Mouse (Mus musculus) liver, embryonic 13.5 days (tissue): Measurements from ENCODE around the gene Tarsl2. TPM values are rescaled to one million over a fixed set of nuclear protein-coding genes. Genes with fewer than 3 reads are reported as not detected.

ENCODE experiments used
- ATAC-seq: fragments of 200-750 bp; cut with Nextera tagmentation; 2 replicates; pipeline ENCODE4 v1.8.0; 2017; ENCODE audit warnings: low read depth, mild to moderate bottlenecking, moderate number of reproducible peaks, moderate library complexity
- DNase-seq: peaks from one replicate; pipeline ENCODE4 v3.0.0; 2022
- H3K27ac ChIP-seq: fragments of 300-500 bp; sonication (generic); 2 replicates; pipeline ENCODE4 v1.5.1; 2015; ENCODE audit warnings: moderate library complexity, mild to moderate bottlenecking, inconsistent platforms
- H3K27me3 ChIP-seq: fragments of 300-500 bp; sonication (generic); 2 replicates; pipeline ENCODE4 v1.6.1; 2015; ENCODE audit warnings: mild to moderate bottlenecking, inconsistent platforms
- H3K36me3 ChIP-seq: fragments of 300-500 bp; sonication (generic); 2 replicates; pipeline ENCODE4 v1.6.1; 2015; ENCODE audit warnings: mild to moderate bottlenecking, inconsistent platforms
- H3K4me1 ChIP-seq: fragments of 300-500 bp; sonication (generic); replicated peaks from 2 replicates; pipeline ENCODE4 v1.6.1; 2015; ENCODE audit warnings: inconsistent platforms
- H3K4me2 ChIP-seq: fragments of 300-500 bp; sonication (generic); 2 replicates; pipeline ENCODE4 v1.6.1; 2015; ENCODE audit warnings: inconsistent platforms, mild to moderate bottlenecking, moderate library complexity
- H3K4me3 ChIP-seq: fragments of 300-500 bp; sonication (generic); replicated peaks from 2 replicates; pipeline ENCODE4 v1.5.1; 2015; ENCODE audit warnings: mild to moderate bottlenecking, inconsistent platforms
- H3K9ac ChIP-seq: fragments of 300-500 bp; sonication (generic); 2 replicates; pipeline ENCODE4 v1.6.1; 2015; ENCODE audit warnings: mild to moderate bottlenecking, inconsistent platforms
- H3K9me3 ChIP-seq: fragments of 300-500 bp; sonication (generic); replicated peaks from 2 replicates; pipeline ENCODE4 v1.6.1; 2016; ENCODE audit warnings: inconsistent platforms
- WGBS: fragments of 180-500 bp; shearing (Covaris S2); methylation state at CpG from one replicate; pipeline ENCODE4 v1.1.7; 2015; ENCODE audit not compliant: insufficient replicate concordance; 5-methylcytosine and 5-hydroxymethylcytosine counted together
- polyA plus RNA-seq: library from polyadenylated mRNA; unstranded; fragments of >200 nt; fragmentation: Nextera tagmentation; extraction: Ambion mirVana; gene quantifications from 2 replicates; pipeline ENCODE4 v1.2.1, GENCODE M21; 2015

Tarsl2 gene
- polyA plus RNA-seq, 1 experiment from 2014 or later, result 18.4 TPM

GRCm38 (mm10) chr7:65630661-65631060 is 14.0 kb upstream of the Tarsl2 start:
- Histone ChIP-seq H3K4me2 (no peak overlapping the region), H3K4me1 (no peaks in the 10 kb centered on the region), H3K4me3 (no peak overlapping the region), H3K9me3 (no peaks in the 10 kb centered on the region), H3K9ac (no peak overlapping the region), H3K27ac (no peak overlapping the region), H3K36me3 (no peaks in the 10 kb centered on the region), H3K27me3 (0 out of 2 replicates have a peak, but pooled peaks cover 2% of the 10 kb centered on the region)
- DNase-seq, result no peak
- WGBS, result 65% methylated on average over 5 of the region's 5 CpGs
- ATAC-seq, result no peak

DNA sequence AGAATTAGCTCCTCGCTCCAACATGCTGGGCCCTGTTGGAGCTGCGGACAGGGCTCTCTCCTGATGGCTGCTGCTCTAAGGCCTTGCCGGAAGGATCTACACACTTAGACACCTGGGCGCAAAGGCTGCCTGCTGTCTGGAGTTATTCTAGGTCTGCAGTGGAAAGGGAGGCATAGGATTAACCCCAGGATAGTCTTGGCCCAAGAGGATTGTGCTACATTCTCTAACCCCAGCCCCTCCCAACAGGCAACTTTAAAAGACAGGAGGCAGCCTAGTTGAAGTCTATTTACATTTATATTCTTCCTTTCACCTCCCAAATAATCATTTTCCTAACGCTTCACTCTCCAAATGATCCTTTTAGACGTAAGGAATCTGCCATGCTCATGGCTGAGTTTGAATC is 8.9 kb upstream of the Tarsl2 start:
- no peak for DNase-seq
- H3K36me3 ChIP-seq, result no peaks in the 10 kb centered on the region
- 79% methylated on average over 6 of the region's 6 CpGs for WGBS
- no peak overlapping the region for H3K4me3 ChIP-seq
- H3K27me3 ChIP-seq, result 0 out of 2 replicates have a peak, but pooled peaks cover 2% of the 10 kb centered on the region
- H3K27ac ChIP-seq, result no peak overlapping the region
- no peaks in the 10 kb centered on the region for H3K9me3 ChIP-seq
- H3K4me1 ChIP-seq, result peaks cover 28% of the 10 kb centered on the region
- no peak for ATAC-seq
- H3K4me2 ChIP-seq, result no peak overlapping the region
- H3K9ac ChIP-seq, result no peak overlapping the region

DNA sequence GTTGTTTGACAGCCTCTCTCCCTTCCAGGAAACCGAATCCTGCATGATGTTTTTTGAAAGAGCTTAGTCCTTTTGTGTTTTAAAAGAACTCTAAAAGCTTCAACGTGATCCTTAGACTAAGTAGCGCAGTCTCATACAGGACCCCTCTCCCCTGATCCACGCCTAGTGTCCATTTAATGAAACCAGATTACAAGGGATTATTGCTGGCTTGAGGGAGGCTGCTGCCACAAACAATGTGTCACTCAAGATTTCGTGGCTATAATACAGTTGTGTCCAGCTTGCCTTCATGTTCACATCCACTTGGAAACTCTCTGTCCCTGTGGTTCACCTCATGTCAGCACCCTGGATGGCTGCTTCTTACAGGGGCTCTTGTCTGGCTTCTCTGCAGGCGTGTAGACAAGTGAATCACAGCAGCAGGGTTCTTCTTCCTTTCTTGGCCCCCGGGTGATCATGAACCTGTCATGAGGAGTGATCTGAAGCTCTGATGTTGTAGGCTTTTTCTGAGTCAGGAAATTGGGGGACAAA is 8.3 kb upstream of the Tarsl2 start:
- no peak for DNase-seq
- Histone ChIP-seq H3K9ac (no peak overlapping the region), H3K4me2 (no peak overlapping the region), H3K4me3 (no peak overlapping the region), H3K9me3 (no peaks in the 10 kb centered on the region), H3K27me3 (0 out of 2 replicates have a peak, but pooled peaks cover 2% of the 10 kb centered on the region), H3K27ac (no peak overlapping the region), H3K4me1 (peaks cover 34% of the 10 kb centered on the region), H3K36me3 (no peaks in the 10 kb centered on the region)
- WGBS, result 57% methylated on average over 7 of the region's 7 CpGs
- ATAC-seq, result no peak

GRCm38 (mm10) chr7:65638170-65638770 is 6.4 kb upstream of the Tarsl2 start:
- no peak overlapping the region for H3K9ac ChIP-seq
- H3K9me3 ChIP-seq, result no peaks in the 10 kb centered on the region
- peak overlapping the region; percentile 95; the same call in 1 of the 2 replicates for H3K27ac ChIP-seq
- DNase-seq, result no peak
- 0 out of 2 replicates have a peak, but pooled peaks cover 5% of the 10 kb centered on the region for H3K27me3 ChIP-seq
- 66% methylated on average over 7 of the region's 7 CpGs for WGBS
- H3K4me1 ChIP-seq, result peaks cover 49% of the 10 kb centered on the region
- no peak for ATAC-seq
- H3K4me2 ChIP-seq, result no peak overlapping the region
- H3K4me3 ChIP-seq, result no peak overlapping the region
- H3K36me3 ChIP-seq, result no peaks in the 10 kb centered on the region

GRCm38 (mm10) chr7:65639821-65640382 is 4.8 kb upstream of the Tarsl2 start:
- Histone ChIP-seq H3K4me2 (peak overlapping the region; percentile 53), H3K9me3 (no peaks in the 10 kb centered on the region), H3K9ac (peak overlapping the region; percentile 23), H3K27me3 (0 out of 2 replicates have a peak, but pooled peaks cover 5% of the 10 kb centered on the region), H3K4me1 (peaks cover 61% of the 10 kb centered on the region), H3K27ac (peak overlapping the region; percentile 95), H3K4me3 (0 out of 2 replicates have a peak overlapping the region, but pooled peaks have one; percentile 2), H3K36me3 (no peaks in the 10 kb centered on the region)
- peak; percentile 59 for DNase-seq
- WGBS, result 12% methylated on average over 6 of the region's 6 CpGs
- ATAC-seq, result peak; percentile 62

DNA sequence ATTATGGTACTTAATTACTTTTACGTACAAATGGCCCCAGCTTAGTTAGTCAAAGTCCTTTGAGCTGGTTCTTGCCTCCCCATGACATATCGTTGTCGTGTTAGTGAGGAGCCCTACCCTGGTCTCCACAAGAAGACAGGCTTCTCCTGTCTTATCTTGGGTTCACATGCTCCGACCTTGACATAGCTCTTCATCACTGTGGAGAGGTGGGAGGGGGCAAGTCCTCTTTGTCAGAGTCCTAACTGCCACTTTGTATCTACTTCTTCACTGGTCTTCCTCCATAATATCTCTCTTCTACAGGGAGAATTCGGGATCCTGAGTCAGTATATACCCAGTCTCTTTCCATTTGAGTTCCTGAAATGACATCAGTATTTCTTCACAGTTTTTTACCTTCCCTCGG is 4.0 kb upstream of the Tarsl2 start:
- H3K27ac ChIP-seq, result peak overlapping the region; percentile 95
- DNase-seq, result peak; percentile 68
- 13% methylated on average over 6 of the region's 6 CpGs for WGBS
- H3K36me3 ChIP-seq, result no peaks in the 10 kb centered on the region
- ATAC-seq, result peak; percentile 66
- H3K9me3 ChIP-seq, result no peaks in the 10 kb centered on the region
- peak overlapping the region; percentile 23 for H3K9ac ChIP-seq
- peak overlapping the region; percentile 53 for H3K4me2 ChIP-seq
- H3K27me3 ChIP-seq, result 0 out of 2 replicates have a peak, but pooled peaks cover 2% of the 10 kb centered on the region
- H3K4me1 ChIP-seq, result peaks cover 65% of the 10 kb centered on the region
- H3K4me3 ChIP-seq, result no peak overlapping the region

- Histone ChIP-seq H3K4me2 (no peak overlapping the region), H3K9me3 (no peaks in the 10 kb centered on the region), H3K27ac (0 out of 2 replicates have a peak overlapping the region, but pooled peaks have one; percentile 95), H3K36me3 (peaks cover 11% of the 10 kb centered on the region), H3K4me1 (peaks cover 79% of the 10 kb centered on the region), H3K27me3 (0 out of 2 replicates have a peak, but pooled peaks cover 2% of the 10 kb centered on the region), H3K9ac (no peak overlapping the region), H3K4me3 (no peak overlapping the region)
- WGBS, result 56% methylated on average over 6 of the region's 6 CpGs
- DNase-seq (peak; percentile 27), ATAC-seq (no peak)
Measured at GRCm38 (mm10) chr7:65642371-65643304, 2.1 kb upstream of the Tarsl2 start.

DNA sequence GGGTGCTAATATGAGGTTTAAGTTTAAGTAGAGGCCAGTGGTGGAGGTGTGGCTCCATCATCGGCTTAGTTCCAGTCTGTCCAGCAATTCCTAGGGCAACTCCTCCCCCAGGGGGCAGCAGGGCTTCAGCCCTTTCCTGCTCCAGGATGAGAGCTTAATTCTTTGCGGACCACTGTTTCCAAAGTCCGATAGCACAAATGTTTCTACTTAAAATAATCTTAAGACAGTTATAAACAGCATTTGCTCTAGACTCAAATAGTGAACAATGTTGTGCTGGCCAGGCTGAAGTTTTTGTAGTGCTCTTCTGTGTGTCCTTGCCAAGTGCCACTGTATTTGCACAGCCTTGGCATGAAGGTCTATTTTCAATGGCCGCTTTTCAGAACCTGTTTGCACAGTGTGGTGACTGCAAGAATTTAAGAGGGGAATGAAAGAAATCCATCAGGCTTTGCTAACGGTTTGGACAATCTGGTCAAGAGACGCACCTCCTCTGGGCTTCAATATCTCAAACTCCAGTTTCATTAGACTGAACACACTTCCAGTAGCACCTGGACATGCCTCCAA is 757 bp upstream of the Tarsl2 start:
- no peaks in the 10 kb centered on the region for H3K9me3 ChIP-seq
- peak overlapping the region; percentile 53 for H3K9ac ChIP-seq
- H3K4me3 ChIP-seq, result peak overlapping the region; percentile 83
- H3K36me3 ChIP-seq, result peaks cover 21% of the 10 kb centered on the region
- 0 out of 2 replicates have a peak, but pooled peaks cover 2% of the 10 kb centered on the region for H3K27me3 ChIP-seq
- DNase-seq (no peak), ATAC-seq (no peak)
- peaks cover 70% of the 10 kb centered on the region for H3K4me1 ChIP-seq
- WGBS, result 46% methylated on average over 6 of the region's 6 CpGs
- H3K27ac ChIP-seq, result peak overlapping the region; percentile 63
- peak overlapping the region; percentile 94 for H3K4me2 ChIP-seq

GRCm38 (mm10) chr7:65645996-65646395 is 1.3 kb downstream of the Tarsl2 start:
- Histone ChIP-seq H3K9ac (peak overlapping the region; percentile 89), H3K36me3 (peaks cover 41% of the 10 kb centered on the region), H3K4me1 (peaks cover 50% of the 10 kb centered on the region), H3K4me2 (peak overlapping the region; percentile 94), H3K27ac (peak overlapping the region; percentile 58), H3K27me3 (0 out of 2 replicates have a peak, but pooled peaks cover 2% of the 10 kb centered on the region), H3K9me3 (no peaks in the 10 kb centered on the region), H3K4me3 (peak overlapping the region; percentile 83)
- DNase-seq (peak; percentile 10), ATAC-seq (no peak)
- 64% methylated on average over 8 of the region's 8 CpGs for WGBS

DNA sequence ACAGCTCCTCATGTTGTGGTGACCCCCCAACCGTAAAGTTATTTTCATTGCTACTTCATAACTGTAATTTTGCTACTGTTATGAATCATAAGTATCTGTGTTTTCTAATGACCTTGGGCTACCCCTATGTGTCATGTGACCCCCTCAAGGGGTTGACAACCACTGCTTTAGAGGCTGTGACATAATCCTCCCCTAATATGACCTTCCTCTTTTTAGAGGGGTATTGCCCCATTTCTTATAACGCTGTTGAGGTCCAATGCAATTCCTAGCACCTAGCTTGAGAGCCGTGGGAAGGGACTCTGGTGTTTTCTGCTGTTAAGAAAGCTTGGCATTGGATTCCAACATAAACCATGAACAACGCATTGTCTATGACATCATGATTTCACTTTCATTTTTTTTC is 6.0 kb downstream of the Tarsl2 start:
- 82% methylated on average over 4 of the region's 4 CpGs for WGBS
- ATAC-seq, result no peak

More for the DNA sequence above, 6.0 kb downstream of the Tarsl2 start:
- Histone ChIP-seq H3K4me2 (no peak overlapping the region), H3K4me1 (peaks cover 14% of the 10 kb centered on the region), H3K27me3 (no peaks in the 10 kb centered on the region), H3K27ac (no peak overlapping the region), H3K36me3 (peaks cover 78% of the 10 kb centered on the region), H3K9ac (no peak overlapping the region), H3K9me3 (no peaks in the 10 kb centered on the region), H3K4me3 (no peak overlapping the region)
- no peak for DNase-seq
